Mouse (Mus musculus) midbrain, postnatal 0 days (tissue): ENCODE measurements around the gene Nav2. TPM values are rescaled to one million over a fixed set of nuclear protein-coding genes. Genes with fewer than 3 reads are reported as not detected.
A peak's percentile ranks its signal among the peaks of the same experiment; 100 is the strongest.

Experiments used
- ATAC-seq: fragments of 200-750 bp; cut with Nextera tagmentation; 2 replicates; pipeline ENCODE4 v1.8.0; 2017; ENCODE audit warnings: moderate number of reproducible peaks, mild to moderate bottlenecking, moderate TSS enrichment, moderate library complexity; ENCODE audit not compliant: low FRiP score
- DNase-seq: peaks from one replicate; pipeline ENCODE4 v3.0.0-alpha.2; 2015; ENCODE audit warnings: low spot score
- H3K27ac ChIP-seq: fragments of 300-500 bp; sonication (generic); 2 replicates; pipeline ENCODE4 v1.5.1; 2014; ENCODE audit warnings: low read depth, mild to moderate bottlenecking, low read length, mixed read lengths
- H3K27me3 ChIP-seq: fragments of 300-500 bp; sonication (generic); 2 replicates; pipeline ENCODE4 v1.6.1; 2014; ENCODE audit warnings: low read length, control low read depth, mixed read lengths; ENCODE audit not compliant: insufficient read depth
- H3K36me3 ChIP-seq: fragments of 300-500 bp; sonication (generic); 2 replicates; pipeline ENCODE4 v1.6.1; 2014; ENCODE audit warnings: low read length, control low read depth, mixed read lengths; ENCODE audit not compliant: insufficient read depth
- H3K4me1 ChIP-seq: fragments of 300-500 bp; sonication (generic); 2 replicates; pipeline ENCODE4 v1.6.1; 2014; ENCODE audit warnings: mild to moderate bottlenecking, control low read depth, antibody characterized with exemption, low read length, mixed read lengths; ENCODE audit not compliant: insufficient read depth
- H3K4me2 ChIP-seq: fragments of 300-500 bp; sonication (generic); 2 replicates; pipeline ENCODE4 v1.6.1; 2014; ENCODE audit warnings: low read depth, mild to moderate bottlenecking, low read length, mixed read lengths; ENCODE audit not compliant: poor library complexity, severe bottlenecking
- H3K4me3 ChIP-seq: fragments of 300-500 bp; sonication (generic); 2 replicates; pipeline ENCODE4 v1.5.1; 2014; ENCODE audit warnings: low read depth, mild to moderate bottlenecking, low read length, moderate library complexity
- H3K9ac ChIP-seq: fragments of 300-500 bp; sonication (generic); replicated peaks from 2 replicates; pipeline ENCODE4 v1.6.1; 2014; ENCODE audit warnings: mild to moderate bottlenecking, low read length, moderate library complexity, mixed read lengths; ENCODE audit not compliant: poor library complexity, severe bottlenecking
- H3K9me3 ChIP-seq: fragments of 300-500 bp; sonication (generic); 2 replicates; pipeline ENCODE4 v1.6.1; 2016; ENCODE audit warnings: low read length, control low read depth
- CTCF ChIP-seq: IDR thresholded peaks from 2 replicates; pipeline ENCODE4 v1.5.1; 2016; ENCODE audit warnings: antibody characterized with exemption, mild to moderate bottlenecking
- WGBS: fragments of 180-500 bp; shearing (Covaris S2); extraction: QIAGEN DNeasy Blood & Tissue Kit; methylation state at CpG from one replicate; pipeline ENCODE4 v1.1.7; 2014; 5-methylcytosine and 5-hydroxymethylcytosine counted together
- polyA plus RNA-seq: library from polyadenylated mRNA; unstranded; fragments of >200 nt; fragmentation: Nextera tagmentation; extraction: Ambion mirVana; gene quantifications from 2 replicates; pipeline ENCODE4 v1.2.1, GENCODE M21; 2015
- total RNA-seq: library from RNA; depleted of rRNA; stranded (reverse); fragments of >200 nt; gene quantifications from 2 replicates; pipeline ENCODE4 v1.2.3, GENCODE M21; 2014

Nav2 gene
- total and polyA plus RNA-seq, 2 experiments from 2014 or later: 18.3 to 53.8 TPM

DNA sequence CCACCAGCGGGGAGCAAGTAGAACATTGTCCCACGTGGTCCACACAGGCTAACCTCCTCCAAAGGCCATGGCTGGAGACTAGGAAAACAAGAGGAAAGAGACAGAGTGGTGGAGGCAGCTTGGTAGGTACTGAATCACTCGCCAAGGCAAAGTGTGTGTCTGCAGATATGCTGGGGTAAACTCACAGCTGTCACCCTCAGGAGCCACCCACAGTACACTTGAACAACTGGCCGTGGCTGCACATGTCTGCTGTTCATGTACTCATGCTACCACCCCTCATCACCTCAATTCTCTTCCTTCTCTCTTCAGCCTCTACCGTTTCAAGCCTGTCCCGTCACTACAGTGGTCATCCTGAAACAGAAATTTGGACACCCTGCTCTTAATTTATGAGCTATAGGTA is 393.0 kb downstream of the Nav2 start:
- Histone ChIP-seq H3K36me3 (no peaks in the 10 kb centered on the region), H3K27ac (no peak overlapping the region), H3K4me2 (no peak overlapping the region), H3K9ac (no peak overlapping the region), H3K27me3 (no peaks in the 10 kb centered on the region), H3K4me1 (peaks cover 11% of the 10 kb centered on the region), H3K9me3 (no peaks in the 10 kb centered on the region), H3K4me3 (no peak overlapping the region)
- WGBS: 73% methylated on average over 6 of the region's 6 CpGs
- DNase-seq: no peak
- ATAC-seq: no peak
- TF ChIP-seq CTCF: no peak

GRCm38 (mm10) chr7:49303600-49304411 is 395.3 kb downstream of the Nav2 start:
- peak overlapping the region; percentile 23; the same call in 1 of the 2 replicates for H3K4me3 ChIP-seq
- DNase-seq (no peak), ATAC-seq (peak; percentile 47)
- no peaks in the 10 kb centered on the region for H3K27me3 ChIP-seq
- WGBS: 11% methylated on average over 31 of the region's 31 CpGs
- H3K27ac ChIP-seq: no peak overlapping the region
- H3K4me2 ChIP-seq: peak overlapping the region; percentile 57
- 0 out of 2 replicates have a peak, but pooled peaks cover 6% of the 10 kb centered on the region for H3K4me1 ChIP-seq
- H3K9ac ChIP-seq: no peak overlapping the region
- no peaks in the 10 kb centered on the region for H3K9me3 ChIP-seq
- no peaks in the 10 kb centered on the region for H3K36me3 ChIP-seq
- no peak for TF ChIP-seq CTCF

DNA sequence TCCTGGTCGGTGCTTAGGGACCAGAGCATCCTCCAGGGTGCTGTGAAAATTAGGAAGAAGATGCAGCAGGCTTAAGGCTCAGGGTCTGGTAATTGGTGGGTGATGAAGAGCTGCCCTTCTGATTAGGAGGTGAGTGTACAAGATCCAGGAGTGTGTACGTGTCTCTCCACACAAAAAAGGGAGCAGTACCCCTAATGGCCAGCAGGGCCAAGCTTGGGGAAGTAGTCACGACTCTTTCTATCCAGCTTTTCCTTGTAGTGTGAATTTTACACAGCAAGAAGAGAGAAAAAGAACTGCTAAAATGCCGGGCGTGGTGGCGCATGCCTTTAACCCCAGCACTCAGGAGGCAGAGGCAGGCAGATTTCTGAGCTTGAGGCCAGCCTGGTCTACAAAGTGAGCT is 399.2 kb downstream of the Nav2 start:
- Histone ChIP-seq H3K4me3 (no peak overlapping the region), H3K36me3 (no peaks in the 10 kb centered on the region), H3K27ac (no peak overlapping the region), H3K9me3 (no peaks in the 10 kb centered on the region), H3K4me1 (0 out of 2 replicates have a peak, but pooled peaks cover 6% of the 10 kb centered on the region), H3K4me2 (no peak overlapping the region), H3K9ac (no peak overlapping the region), H3K27me3 (no peaks in the 10 kb centered on the region)
- no peak for ATAC-seq
- peak; percentile 56 for TF ChIP-seq CTCF
- 86% methylated on average over 6 of the region's 6 CpGs for WGBS
- DNase-seq: no peak

DNA sequence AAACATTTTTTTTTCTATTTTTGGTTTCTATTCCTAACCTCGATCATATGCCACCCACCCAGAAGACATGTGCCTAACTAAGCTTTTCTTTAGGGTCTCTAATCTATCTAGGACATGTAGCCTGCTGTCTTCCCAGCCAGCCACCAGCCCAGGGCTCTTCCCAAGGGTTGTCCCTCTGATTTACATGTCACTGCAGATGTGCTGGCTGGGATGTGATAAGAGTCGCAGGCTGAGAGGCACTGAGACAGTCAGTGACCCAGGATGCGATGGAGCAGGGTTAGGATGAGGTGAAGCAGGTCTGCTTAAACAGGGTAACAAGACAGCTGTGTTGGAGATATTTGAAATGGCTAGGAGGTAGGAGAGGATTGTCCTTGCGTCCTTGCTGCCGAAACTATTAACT is 401.2 kb downstream of the Nav2 start:
- H3K9ac ChIP-seq: no peak overlapping the region
- DNase-seq: no peak
- 59% methylated on average over 5 of the region's 5 CpGs for WGBS
- H3K27me3 ChIP-seq: no peaks in the 10 kb centered on the region
- no peaks in the 10 kb centered on the region for H3K9me3 ChIP-seq
- H3K4me3 ChIP-seq: no peak overlapping the region
- ATAC-seq: no peak
- H3K36me3 ChIP-seq: no peaks in the 10 kb centered on the region
- TF ChIP-seq CTCF: no peak
- H3K4me2 ChIP-seq: no peak overlapping the region
- H3K4me1 ChIP-seq: no peaks in the 10 kb centered on the region
- no peak overlapping the region for H3K27ac ChIP-seq

GRCm38 (mm10) chr7:49313945-49314344 is 405.4 kb downstream of the Nav2 start:
- Histone ChIP-seq H3K27ac (no peak overlapping the region), H3K9ac (no peak overlapping the region), H3K9me3 (no peaks in the 10 kb centered on the region), H3K27me3 (no peaks in the 10 kb centered on the region), H3K4me2 (no peak overlapping the region), H3K4me3 (no peak overlapping the region), H3K4me1 (no peaks in the 10 kb centered on the region), H3K36me3 (no peaks in the 10 kb centered on the region)
- no peak for TF ChIP-seq CTCF
- WGBS: 71% methylated on average over 7 of the region's 7 CpGs
- ATAC-seq (no peak), DNase-seq (peak; percentile 39)

DNA sequence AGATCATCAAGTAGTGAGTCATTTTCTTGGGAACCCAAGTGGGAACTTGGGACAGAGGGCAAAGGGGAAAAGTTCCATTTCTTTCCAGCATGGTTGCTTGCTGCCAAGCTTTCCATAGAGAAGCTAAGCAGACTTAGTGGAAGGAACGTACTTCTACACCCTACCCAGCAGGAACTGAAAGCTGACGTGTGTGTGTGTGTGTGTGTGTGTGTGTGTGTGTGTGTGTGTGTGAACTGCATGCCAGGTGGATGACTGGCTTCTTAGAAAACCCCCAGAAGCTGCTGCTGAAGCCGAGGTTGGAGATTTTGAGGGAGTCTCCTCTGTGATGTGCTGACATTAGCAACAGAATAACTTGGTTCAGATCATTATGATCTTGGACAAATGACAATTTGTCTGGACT is 406.5 kb downstream of the Nav2 start:
- Histone ChIP-seq H3K4me3 (no peak overlapping the region), H3K27me3 (no peaks in the 10 kb centered on the region), H3K27ac (no peak overlapping the region), H3K4me2 (no peak overlapping the region), H3K4me1 (no peaks in the 10 kb centered on the region), H3K36me3 (no peaks in the 10 kb centered on the region), H3K9me3 (no peaks in the 10 kb centered on the region), H3K9ac (no peak overlapping the region)
- no peak for DNase-seq
- TF ChIP-seq CTCF: no peak
- ATAC-seq: no peak
- WGBS: 79% methylated on average over 3 of the region's 3 CpGs
